Mouse (Mus musculus) forebrain, embryonic 11.5 days (tissue): ENCODE data around the gene Zfp57. TPM values are rescaled to one million over a fixed set of nuclear protein-coding genes. Genes with fewer than 3 reads are reported as not detected.

Experiments
- ATAC-seq: fragments of 200-750 bp; cut with Nextera tagmentation; replicated peaks from 2 replicates; pipeline ENCODE4 v1.8.0; 2017; ENCODE audit warnings: moderate TSS enrichment; ENCODE audit not compliant: low FRiP score
- DNase-seq: peaks from one replicate; pipeline ENCODE4 v3.0.0-alpha.2; 2017; ENCODE audit warnings: low spot score
- H3K27ac ChIP-seq: fragments of 300-500 bp; sonication (generic); 2 replicates; pipeline ENCODE4 v1.5.1; 2014; ENCODE audit warnings: low read depth, low read length
- H3K27me3 ChIP-seq: fragments of 300-500 bp; sonication (generic); 2 replicates; pipeline ENCODE4 v1.6.1; 2014; ENCODE audit warnings: mild to moderate bottlenecking, low read length, mixed read lengths; ENCODE audit not compliant: control insufficient read depth, insufficient read depth
- H3K36me3 ChIP-seq: fragments of 300-500 bp; sonication (generic); 2 replicates; pipeline ENCODE4 v1.6.1; 2014; ENCODE audit warnings: mild to moderate bottlenecking, low read length, moderate library complexity, mixed read lengths; ENCODE audit not compliant: control insufficient read depth, insufficient read depth
- H3K4me1 ChIP-seq: fragments of 300-500 bp; sonication (generic); replicated peaks from 2 replicates; pipeline ENCODE4 v1.6.1; 2014; ENCODE audit warnings: low read length, mixed read lengths; ENCODE audit not compliant: control insufficient read depth, insufficient read depth
- H3K4me2 ChIP-seq: fragments of 300-500 bp; sonication (generic); 2 replicates; pipeline ENCODE4 v1.6.1; 2014; ENCODE audit warnings: low read depth, mild to moderate bottlenecking, low read length, moderate library complexity, mixed read lengths; ENCODE audit not compliant: severe bottlenecking
- H3K4me3 ChIP-seq: fragments of 300-500 bp; sonication (generic); 2 replicates; pipeline ENCODE4 v1.5.1; 2014; ENCODE audit warnings: low read depth, low read length
- H3K9ac ChIP-seq: fragments of 300-500 bp; sonication (generic); 2 replicates; pipeline ENCODE4 v1.6.1; 2014; ENCODE audit warnings: low read length
- H3K9me3 ChIP-seq: fragments of 300-500 bp; sonication (generic); 2 replicates; pipeline ENCODE4 v1.6.1; 2016; ENCODE audit warnings: low read length, mixed read lengths; ENCODE audit not compliant: control insufficient read depth
- WGBS: fragments of 180-500 bp; shearing (Covaris S2); extraction: QIAGEN DNeasy Blood & Tissue Kit; methylation state at CpG from one replicate; pipeline ENCODE4 v1.1.7; 2014; 5-methylcytosine and 5-hydroxymethylcytosine counted together
- polyA plus RNA-seq: library from polyadenylated mRNA; unstranded; fragments of >200 nt; fragmentation: Nextera tagmentation; extraction: Ambion mirVana; gene quantifications from 2 replicates; pipeline ENCODE4 v1.2.1, GENCODE M21; 2014

Gene Zfp57
- polyA plus RNA-seq, 1 experiment from 2014 or later: 142 TPM

DNA sequence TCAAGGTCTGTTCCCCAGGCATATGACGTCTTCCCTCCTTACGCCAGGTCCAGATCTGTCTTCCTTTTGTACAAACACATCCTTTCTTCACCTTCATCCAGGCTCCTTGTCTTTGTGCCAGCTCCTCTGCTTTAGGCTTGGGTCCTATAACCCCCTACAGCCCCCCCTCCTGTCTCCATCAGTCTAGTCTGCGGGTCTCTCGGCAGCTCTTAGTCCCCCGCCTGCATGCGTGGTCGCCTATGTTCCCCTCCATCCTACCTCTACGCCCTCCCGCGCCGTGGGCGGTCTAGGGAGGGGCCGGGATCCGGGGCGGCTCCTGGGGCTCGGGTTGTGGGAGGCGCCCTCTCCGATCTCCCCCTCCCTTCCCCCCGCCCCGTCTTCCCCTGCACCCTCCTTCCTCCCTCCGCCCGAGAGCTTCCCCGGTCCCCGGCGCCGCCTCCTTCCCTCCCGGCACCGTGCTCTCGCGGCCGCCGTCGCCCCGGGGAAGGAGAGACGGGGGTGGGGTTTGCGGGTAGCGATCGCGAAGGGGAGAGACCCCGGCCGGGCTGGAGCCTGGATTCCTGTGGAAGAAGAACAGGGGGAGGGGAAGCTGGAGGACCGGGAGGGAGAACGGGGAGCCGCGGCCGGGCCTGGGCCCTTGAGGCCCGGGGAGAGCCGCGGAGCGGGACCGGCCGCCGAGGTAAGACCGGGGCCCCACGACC is 44.8 kb downstream of the Zfp57 start, which contains the start of gene Gabbr1:
TSS of gene Gabbr1 (plus strand) at position 356 of the 701 bp plus-strand sequence.
- DNase-seq (peak; percentile 92), ATAC-seq (peak; percentile 82)
- Histone ChIP-seq H3K27ac (peak within 1 kb of the TSS; percentile 77), H3K9ac (peak within 1 kb of the TSS; percentile 94), H3K36me3 (no peaks in the 10 kb centered on the region), H3K9me3 (no peaks in the 10 kb centered on the region), H3K27me3 (peaks cover 10% of the 10 kb centered on the region), H3K4me2 (peak within 1 kb of the TSS; percentile 92), H3K4me1 (peaks cover 15% of the 10 kb centered on the region), H3K4me3 (peak within 1 kb of the TSS; percentile 78)
- WGBS: under 1% methylated on average over 38 of the region's 55 CpGs

DNA sequence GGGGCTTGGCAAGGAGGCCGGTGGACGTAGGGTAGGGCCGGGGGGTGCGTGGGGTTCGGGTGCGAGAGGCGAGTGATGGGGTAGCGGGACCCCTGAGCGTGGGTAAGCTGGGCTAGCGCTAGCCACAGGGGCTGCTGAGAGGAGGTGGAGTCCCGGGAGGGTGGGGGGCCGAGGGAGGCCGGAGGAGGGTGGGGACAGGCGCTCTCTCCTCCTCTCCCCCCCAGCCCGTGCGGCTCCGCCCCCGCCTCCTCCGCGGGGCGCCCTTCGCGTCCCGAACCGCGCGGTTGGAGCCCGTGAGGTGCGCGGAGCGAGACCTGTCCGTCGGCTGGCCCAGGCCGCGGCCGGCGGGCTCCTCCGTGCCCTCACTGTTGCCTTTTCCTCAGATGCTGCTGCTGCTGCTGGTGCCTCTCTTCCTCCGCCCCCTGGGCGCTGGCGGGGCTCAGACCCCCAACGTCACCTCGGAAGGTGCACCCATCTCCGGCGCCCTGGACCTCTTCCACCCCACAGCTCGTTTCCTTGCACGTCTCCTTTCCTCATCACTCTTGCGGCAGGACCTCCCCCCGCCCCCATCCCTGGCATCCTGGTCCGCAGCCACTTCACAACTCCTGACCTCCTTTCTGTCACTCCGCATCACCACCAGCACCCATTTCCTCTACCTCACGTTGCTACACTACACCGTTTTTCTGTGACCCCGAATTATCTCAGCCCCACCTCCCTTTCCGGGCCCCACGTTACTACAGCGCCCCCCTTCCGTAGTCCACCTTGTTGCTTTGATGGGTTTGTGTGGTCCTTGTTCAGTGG is 45.5 kb downstream of the Zfp57 start:
- 1% methylated on average over 41 of the region's 58 CpGs for WGBS

DNA sequence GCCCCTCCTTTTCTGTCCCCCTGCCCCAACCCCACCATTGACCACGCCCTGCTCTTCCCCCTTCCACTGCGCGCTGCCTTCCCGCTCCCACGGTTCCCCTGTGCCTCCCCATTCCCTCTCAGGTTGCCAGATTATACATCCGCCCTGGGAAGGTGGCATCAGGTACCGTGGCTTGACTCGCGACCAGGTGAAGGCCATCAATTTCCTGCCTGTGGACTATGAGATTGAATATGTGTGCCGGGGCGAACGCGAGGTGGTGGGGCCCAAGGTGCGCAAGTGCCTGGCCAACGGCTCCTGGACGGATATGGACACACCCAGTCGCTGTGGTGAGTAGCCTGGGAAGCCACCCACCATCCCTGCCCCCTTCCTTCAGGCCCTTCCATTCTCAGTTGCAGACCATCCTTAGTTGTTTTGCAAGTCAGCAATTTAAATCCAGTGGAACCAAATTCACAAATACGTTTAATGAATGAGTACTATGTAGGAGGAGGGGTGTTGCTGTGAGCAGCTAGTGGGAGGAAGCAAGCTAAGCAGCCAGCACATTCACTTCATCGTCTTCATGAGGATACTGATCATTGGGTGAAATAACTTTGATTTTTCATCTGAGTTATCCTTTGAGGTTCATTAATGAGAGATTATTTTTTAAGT is 46.5 kb downstream of the Zfp57 start:
- peak; percentile 61 for DNase-seq
- peak overlapping the region; percentile 92 for H3K4me2 ChIP-seq
- no peak for ATAC-seq
- peak overlapping the region; percentile 78 for H3K4me3 ChIP-seq
- H3K4me1 ChIP-seq: peaks cover 19% of the 10 kb centered on the region
- no peaks in the 10 kb centered on the region for H3K36me3 ChIP-seq
- no peak overlapping the region for H3K27ac ChIP-seq
- no peaks in the 10 kb centered on the region for H3K9me3 ChIP-seq
- H3K9ac ChIP-seq: peak overlapping the region; percentile 29
- 17% methylated on average over 19 of the region's 19 CpGs for WGBS
- H3K27me3 ChIP-seq: peaks cover 10% of the 10 kb centered on the region

More for the DNA sequence above, 45.5 kb downstream of the Zfp57 start:
- Histone ChIP-seq H3K4me3 (peak overlapping the region; percentile 78), H3K27me3 (peaks cover 10% of the 10 kb centered on the region), H3K36me3 (no peaks in the 10 kb centered on the region), H3K9me3 (no peaks in the 10 kb centered on the region), H3K9ac (peak overlapping the region; percentile 94), H3K27ac (peak overlapping the region; percentile 77), H3K4me2 (peak overlapping the region; percentile 92), H3K4me1 (peaks cover 19% of the 10 kb centered on the region)
- DNase-seq (peak; percentile 83), ATAC-seq (peak; percentile 62)

DNA sequence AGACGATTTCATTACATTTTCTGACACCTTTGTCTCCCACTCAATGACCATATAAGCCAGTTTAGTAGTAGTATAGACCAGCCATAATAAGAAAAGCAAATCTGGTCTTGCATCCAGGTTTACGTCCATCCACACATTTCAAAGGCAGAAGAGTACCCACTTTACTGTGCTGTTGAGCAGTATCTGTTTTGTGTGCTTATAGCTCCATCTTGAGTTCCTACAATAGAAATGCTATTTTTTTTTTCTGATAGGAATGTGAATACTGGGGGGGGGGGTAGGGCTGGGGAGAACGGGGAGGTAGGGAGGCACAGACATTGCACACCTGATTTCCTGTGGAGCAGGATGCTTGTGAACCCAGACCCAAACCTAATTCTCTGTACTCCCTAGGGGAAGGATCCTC is 47.0 kb downstream of the Zfp57 start:
- Histone ChIP-seq H3K27ac (no peak overlapping the region), H3K36me3 (no peaks in the 10 kb centered on the region), H3K4me2 (no peak overlapping the region), H3K9me3 (no peaks in the 10 kb centered on the region), H3K9ac (no peak overlapping the region), H3K4me1 (peaks cover 19% of the 10 kb centered on the region), H3K27me3 (peaks cover 10% of the 10 kb centered on the region), H3K4me3 (no peak overlapping the region)
- no peak for DNase-seq
- WGBS: 40% methylated on average over 3 of the region's 3 CpGs
- no peak for ATAC-seq

DNA sequence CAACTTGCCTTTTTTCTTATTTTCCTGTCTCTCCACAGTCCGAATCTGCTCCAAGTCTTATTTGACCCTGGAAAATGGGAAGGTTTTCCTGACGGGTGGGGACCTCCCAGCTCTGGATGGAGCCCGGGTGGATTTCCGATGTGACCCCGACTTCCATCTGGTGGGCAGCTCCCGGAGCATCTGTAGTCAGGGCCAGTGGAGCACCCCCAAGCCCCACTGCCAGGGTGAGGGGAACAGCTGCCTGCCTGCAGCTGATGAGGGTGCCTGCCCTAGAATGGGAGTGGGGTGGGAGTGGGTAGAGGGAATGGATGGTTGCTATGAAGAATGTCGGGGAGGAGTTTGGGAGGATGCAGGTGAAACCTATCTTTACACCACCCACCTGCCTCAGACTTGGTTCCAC is 47.4 kb downstream of the Zfp57 start:
- no peak overlapping the region for H3K4me2 ChIP-seq
- peaks cover 19% of the 10 kb centered on the region for H3K4me1 ChIP-seq
- peaks cover 10% of the 10 kb centered on the region for H3K27me3 ChIP-seq
- WGBS: 58% methylated on average over 7 of the region's 7 CpGs
- H3K9ac ChIP-seq: no peak overlapping the region
- no peak overlapping the region for H3K27ac ChIP-seq
- ATAC-seq: no peak
- no peaks in the 10 kb centered on the region for H3K9me3 ChIP-seq
- H3K4me3 ChIP-seq: no peak overlapping the region
- no peak for DNase-seq
- no peaks in the 10 kb centered on the region for H3K36me3 ChIP-seq

DNA sequence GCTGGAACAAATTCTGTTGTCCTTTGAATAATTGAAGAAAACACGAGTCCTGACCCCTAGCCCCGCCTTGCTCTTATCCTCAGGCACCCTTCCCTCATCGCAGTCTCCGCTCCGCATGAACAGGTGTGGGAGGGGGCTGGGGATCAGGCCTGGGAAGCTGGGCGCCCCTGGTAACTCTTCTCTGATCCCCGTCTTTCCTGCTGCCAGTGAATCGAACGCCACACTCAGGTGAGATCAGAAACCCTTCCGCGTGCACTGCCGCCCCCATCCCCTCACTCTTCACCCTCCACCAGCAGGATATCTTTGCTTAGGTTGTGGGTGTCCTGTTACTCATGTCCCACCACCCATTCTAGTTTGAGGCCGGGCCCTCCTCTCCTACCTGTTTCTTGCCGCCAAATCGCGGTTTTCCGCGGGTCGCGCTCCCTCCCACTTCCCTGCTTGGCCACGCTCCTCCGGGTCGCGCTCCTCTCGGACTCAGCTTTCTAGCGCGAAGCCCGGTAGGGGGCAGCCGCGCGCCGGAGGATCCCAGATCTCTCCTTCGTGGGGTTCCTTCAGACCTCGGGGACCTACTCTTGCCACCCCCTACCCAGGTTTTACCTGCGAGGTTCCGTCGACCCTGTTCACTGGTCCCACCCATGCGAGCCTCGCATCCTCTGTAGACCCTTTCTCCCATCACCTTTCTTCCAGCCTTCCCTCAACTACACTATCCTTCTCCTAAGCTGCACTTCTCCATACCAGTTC is 48.8 kb downstream of the Zfp57 start:
- Histone ChIP-seq H3K27me3 (peaks cover 10% of the 10 kb centered on the region), H3K27ac (no peak overlapping the region), H3K4me2 (peak overlapping the region; percentile 95), H3K9ac (peak overlapping the region; percentile 75), H3K9me3 (no peaks in the 10 kb centered on the region), H3K36me3 (no peaks in the 10 kb centered on the region; the same call in 1 of the 2 replicates), H3K4me1 (peaks cover 19% of the 10 kb centered on the region), H3K4me3 (peak overlapping the region; percentile 64)
- WGBS: 2% methylated on average over 39 of the region's 39 CpGs
- DNase-seq: peak; percentile 88
- peak; percentile 25 for ATAC-seq

DNA sequence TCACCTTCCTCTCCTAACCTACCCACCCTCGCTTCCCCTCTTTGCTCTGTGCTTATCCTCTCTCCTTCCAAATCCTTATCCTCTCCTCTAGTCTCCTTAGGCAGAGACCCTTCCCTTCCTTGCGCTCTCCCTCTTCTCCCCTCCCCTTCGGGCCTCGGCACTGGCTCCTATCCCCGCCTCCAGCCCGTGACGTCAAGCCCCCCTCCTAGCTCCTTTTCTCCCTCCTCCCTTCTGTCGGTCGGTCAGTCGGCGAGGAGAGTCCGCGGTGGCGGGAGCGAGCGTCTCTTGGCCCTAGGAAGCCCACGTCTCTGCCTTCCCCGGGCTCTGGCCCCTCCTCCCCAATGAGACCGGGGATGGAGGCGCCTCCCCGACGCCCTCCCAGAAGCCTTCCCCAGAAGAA is 49.4 kb downstream of the Zfp57 start:
- peak overlapping the region; percentile 95 for H3K4me2 ChIP-seq
- no peaks in the 10 kb centered on the region; the same call in 1 of the 2 replicates for H3K36me3 ChIP-seq
- no peak overlapping the region for H3K27ac ChIP-seq
- H3K9ac ChIP-seq: peak overlapping the region; percentile 75
- DNase-seq (peak; percentile 92), ATAC-seq (peak; percentile 74)
- H3K27me3 ChIP-seq: peaks cover 10% of the 10 kb centered on the region
- whole genome bisulfite sequencing: 0% methylated on average over 19 of the region's 22 CpGs
- no peaks in the 10 kb centered on the region for H3K9me3 ChIP-seq
- peaks cover 19% of the 10 kb centered on the region for H3K4me1 ChIP-seq
- peak overlapping the region; percentile 64 for H3K4me3 ChIP-seq

DNA sequence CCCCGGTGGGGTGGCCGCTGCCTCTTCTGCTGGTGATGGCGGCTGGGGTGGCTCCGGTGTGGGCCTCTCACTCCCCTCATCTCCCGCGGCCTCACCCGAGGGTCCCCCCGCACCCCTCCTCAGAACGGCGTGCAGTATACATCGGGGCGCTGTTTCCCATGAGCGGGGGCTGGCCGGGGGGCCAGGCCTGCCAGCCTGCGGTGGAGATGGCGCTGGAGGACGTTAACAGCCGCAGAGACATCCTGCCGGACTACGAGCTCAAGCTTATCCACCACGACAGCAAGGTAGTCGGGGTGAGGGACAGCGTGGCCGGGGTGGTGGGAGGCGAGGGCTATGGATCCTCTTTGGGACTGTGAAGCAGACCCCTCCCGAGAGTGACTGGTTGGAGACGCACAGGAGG is 49.9 kb downstream of the Zfp57 start:
- Histone ChIP-seq H3K9ac (peak overlapping the region; percentile 75), H3K4me2 (peak overlapping the region; percentile 95), H3K27ac (no peak overlapping the region), H3K4me3 (peak overlapping the region; percentile 64), H3K36me3 (no peaks in the 10 kb centered on the region; the same call in 1 of the 2 replicates), H3K9me3 (no peaks in the 10 kb centered on the region), H3K27me3 (peaks cover 10% of the 10 kb centered on the region), H3K4me1 (peaks cover 19% of the 10 kb centered on the region)
- DNase-seq (no peak), ATAC-seq (peak; percentile 30)
- WGBS: 1% methylated on average over 27 of the region's 27 CpGs
